Mouse (Mus musculus) Patski (cell line): Measurements from ENCODE around the gene Prkar1b. TPM values are rescaled to one million over a fixed set of nuclear protein-coding genes. Genes with fewer than 3 reads are reported as not detected.
A peak's percentile ranks its signal among the peaks of the same experiment; 100 is the strongest.

Experiments
- ATAC-seq: fragments of 100-300 bp; one replicate; pipeline ENCODE4 v1.8.0; 2021
- CTCF ChIA-PET: fragments of 350-600 bp; sonication (Branson Sonifier 250); formaldehyde crosslinking; loops from one replicate; lab custom pipeline; 2022; ENCODE audit warnings: inconsistent platforms; lab: Charles Lee
- POLR2A ChIA-PET: fragments of 350-600 bp; sonication (Branson Sonifier 250); formaldehyde crosslinking; loops from one replicate; lab custom pipeline; 2022; ENCODE audit warnings: antibody characterized with exemption, inconsistent platforms; lab: Charles Lee
- DNase-seq: peaks from one replicate; pipeline ENCODE4 v3.0.0-alpha.2; 2011; ENCODE audit warnings: low read depth, low spot score
- H3K27me3 ChIP-seq: fragments of 371-371 bp; one replicate; pipeline ENCODE4 v1.5.1; 2021
- CTCF ChIP-seq: fragments of 100-300 bp; IDR thresholded peaks from one replicate; pipeline ENCODE4 v1.5.1; 2021
- in situ Hi-C: fragments of 300-500 bp; cut with MboI; formaldehyde crosslinking; loops from 3 replicates; pipeline ENCODE4 v1.11.1; 2018; ENCODE audit warnings: low pct_unique_long_range_greater_than_20kb, mixed read lengths
- polyA plus RNA-seq: library from polyadenylated mRNA; unstranded; gene quantifications from one replicate; pipeline ENCODE4 v1.2.3, GENCODE M21; 2021

Prkar1b gene
- polyA plus RNA-seq, 1 experiment from 2014 or later: 0.55 TPM

GRCm38 (mm10) chr5:139088173-139088572 lies 61.6 kb downstream of the Prkar1b start:
- ChIA-PET POLR2A (no interaction called here), CTCF (interaction anchor here (1.1 to 1.9 kb wide), 2 partner anchors 12 to 240 kb away, joined by 3 to 6 read pairs; no protein-coding TSS in a partner anchor)
- no peaks in the 10 kb centered on the region for H3K27me3 ChIP-seq
- ATAC-seq: no peak
- TF ChIP-seq CTCF: peak; percentile 60
- in situ Hi-C loops: loop anchor here (5.0 kb wide), 1 partner anchor 231 kb away; no protein-coding TSS in a partner anchor
- no peak for DNase-seq

DNA sequence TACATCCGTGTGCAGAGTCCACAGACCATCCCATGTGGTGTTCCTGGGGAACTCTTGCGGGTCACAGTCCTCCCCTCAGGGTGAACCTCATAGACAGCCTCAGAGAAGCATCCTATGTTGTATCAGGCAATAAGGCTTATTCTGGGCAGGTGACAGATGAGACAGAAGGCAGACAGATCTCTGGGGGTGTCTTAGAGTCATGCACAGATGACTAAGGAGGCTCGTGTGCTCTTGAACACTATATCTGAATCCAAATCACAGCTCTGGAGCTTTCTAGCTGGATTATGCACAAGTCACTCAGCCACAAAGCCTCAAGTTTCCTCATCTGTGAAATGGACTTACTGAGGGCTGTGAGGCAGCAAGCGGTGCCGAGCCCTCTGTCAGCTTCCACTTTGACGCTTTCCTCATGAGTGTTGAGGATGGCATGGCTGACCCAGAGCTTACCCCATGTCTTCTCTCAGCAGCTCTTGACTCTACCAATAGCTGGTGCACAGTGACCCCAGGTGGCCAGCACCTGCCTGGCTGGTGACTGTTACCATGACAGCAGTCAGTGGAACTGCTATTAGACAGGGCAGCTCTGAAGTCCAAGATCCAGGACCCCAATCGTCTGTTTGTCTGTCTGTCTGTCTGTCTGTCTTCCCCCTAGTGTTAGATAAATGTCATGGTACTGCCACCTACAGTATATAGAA lies 64.8 kb downstream of the Prkar1b start:
- CTCF ChIA-PET: interaction anchor here (0.8 to 2.7 kb wide), 11 partner anchors 9 to 241 kb away, joined by 3 to 21 read pairs (median 5); no protein-coding TSS in a partner anchor
- ATAC-seq (peak; percentile 73), DNase-seq (no peak)
- in situ Hi-C loops: loop anchor here (5.0 kb wide), 1 partner anchor 228 kb away; no protein-coding TSS in a partner anchor
- peak; percentile 96 for TF ChIP-seq CTCF
- POLR2A ChIA-PET: no interaction called here
- no peaks in the 10 kb centered on the region for H3K27me3 ChIP-seq

- POLR2A ChIA-PET: no interaction called here
- TF ChIP-seq CTCF: no peak
- in situ Hi-C loops: no loop called here
- no peaks in the 10 kb centered on the region for H3K27me3 ChIP-seq
- ATAC-seq (no peak), DNase-seq (no peak)
- CTCF ChIA-PET: interaction anchor here (1.2 to 2.7 kb wide), 7 partner anchors 8 to 240 kb away, joined by 4 to 21 read pairs (median 6); no protein-coding TSS in a partner anchor
These were observed 65.5 kb downstream of the Prkar1b start for GRCm38 (mm10) chr5:139084302-139084701.

DNA sequence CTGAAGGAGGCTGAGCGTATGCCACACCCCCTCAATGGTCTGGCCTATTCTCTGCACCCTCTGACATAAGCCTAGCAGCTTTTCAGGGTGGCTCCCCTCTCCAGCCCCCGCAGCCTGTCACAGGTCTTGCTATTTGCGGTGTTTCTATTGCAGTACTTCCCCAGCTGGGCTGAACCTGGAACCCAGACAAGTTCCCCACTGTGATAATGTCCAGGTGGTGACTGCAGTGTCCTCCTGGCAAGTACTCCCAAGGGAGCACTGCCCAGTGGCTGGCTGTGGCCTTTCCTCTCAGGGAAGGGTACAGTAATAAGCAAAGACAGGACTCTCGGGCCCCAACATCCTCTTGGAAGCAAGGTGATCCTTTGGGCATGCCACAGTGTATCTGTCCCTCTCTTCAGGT lies 66.0 kb downstream of the Prkar1b start:
- ATAC-seq: no peak
- in situ Hi-C loops: no loop called here
- ChIA-PET POLR2A (interaction anchor here (1.1 to 1.7 kb wide), 2 partner anchors 86 to 236 kb away, joined by 3 read pairs; no protein-coding TSS in a partner anchor), CTCF (interaction anchor here (1.2 to 2.1 kb wide), 5 partner anchors 74 to 239 kb away, joined by 4 to 21 read pairs (median 6); no protein-coding TSS in a partner anchor)
- no peaks in the 10 kb centered on the region for H3K27me3 ChIP-seq
- TF ChIP-seq CTCF: no peak
- no peak for DNase-seq

- no peak for ATAC-seq
- CTCF ChIA-PET: interaction anchor here (0.6 kb wide), 1 partner anchor 90 kb away, joined by 3 read pairs; no protein-coding TSS in a partner anchor
- DNase-seq: no peak
- no peak for TF ChIP-seq CTCF
- no peaks in the 10 kb centered on the region for H3K27me3 ChIP-seq
- in situ Hi-C loops: no loop called here
- POLR2A ChIA-PET: no interaction called here
These were observed 68.4 kb downstream of the Prkar1b start for GRCm38 (mm10) chr5:139081370-139081769.

DNA sequence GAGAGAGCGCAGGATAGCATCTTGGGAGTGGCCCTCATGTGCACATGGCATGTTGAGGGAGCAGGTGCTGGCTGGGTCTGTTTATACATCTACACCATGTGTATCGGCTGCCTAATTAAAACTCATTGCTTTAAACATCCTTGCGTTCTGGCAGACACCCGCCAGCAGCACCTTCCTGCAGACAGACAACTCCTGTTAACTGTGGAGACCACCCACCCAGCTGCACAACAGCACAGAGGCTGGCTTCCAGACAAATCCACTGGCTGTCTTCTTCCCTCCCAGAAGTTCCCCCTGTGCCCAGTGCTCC lies 71.7 kb downstream of the Prkar1b start:
- ATAC-seq: no peak

DNA sequence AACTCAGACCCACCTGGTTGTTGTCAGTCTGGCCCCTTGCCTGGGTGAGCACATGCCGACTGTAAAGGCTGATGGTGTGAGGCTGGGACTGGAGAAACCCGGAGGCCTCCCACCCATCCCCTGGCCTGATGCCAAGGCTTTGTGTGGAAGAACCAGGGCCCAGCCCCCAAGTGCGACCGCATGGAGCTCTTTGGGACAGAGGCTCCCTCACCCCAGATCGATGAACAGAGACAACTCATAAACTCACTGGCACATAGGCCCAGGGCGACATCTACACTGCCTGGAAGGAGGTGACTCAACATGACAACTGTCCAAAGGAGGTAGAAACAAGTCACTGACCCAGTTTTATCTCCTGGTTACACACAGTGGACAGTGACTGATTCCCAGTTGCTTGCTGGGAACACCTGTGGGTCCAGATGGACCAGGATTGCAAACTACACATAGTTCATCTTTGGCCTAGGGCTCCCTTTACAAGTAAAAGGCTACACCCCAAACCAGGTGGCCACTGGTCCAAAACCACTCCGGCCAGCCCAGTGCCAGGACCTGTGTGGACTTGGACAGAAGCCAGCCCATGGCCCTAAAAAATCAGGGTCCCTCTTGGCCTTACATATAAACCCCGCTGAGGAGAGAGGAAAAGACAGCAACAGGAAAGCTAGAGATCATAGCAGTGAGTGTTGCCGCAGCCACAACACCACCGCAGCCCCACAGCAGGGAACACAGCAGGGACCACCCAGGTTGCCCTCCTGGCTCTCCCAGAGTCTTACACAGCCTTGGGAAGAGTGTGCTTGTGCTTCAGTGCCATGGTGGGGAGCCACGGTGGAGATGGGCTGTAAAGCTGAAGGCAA lies 72.3 kb downstream of the Prkar1b start:
- in situ Hi-C loops: loop anchor here (5.0 kb wide), 1 partner anchor 100 kb away; no protein-coding TSS in a partner anchor
- no peak for TF ChIP-seq CTCF
- no peak for ATAC-seq
- POLR2A ChIA-PET: no interaction called here
- no peak for DNase-seq
- H3K27me3 ChIP-seq: no peaks in the 10 kb centered on the region
- CTCF ChIA-PET: interaction anchor here (2.2 kb wide), 1 partner anchor 64 kb away, joined by 6 read pairs; no protein-coding TSS in a partner anchor

More for the DNA sequence above, 71.7 kb downstream of the Prkar1b start:
- ChIA-PET CTCF (interaction anchor here (2.2 kb wide), 1 partner anchor 64 kb away, joined by 6 read pairs; no protein-coding TSS in a partner anchor), POLR2A (no interaction called here)
- DNase-seq: no peak
- in situ Hi-C loops: loop anchor here (5.0 kb wide), 1 partner anchor 99 kb away; no protein-coding TSS in a partner anchor
- H3K27me3 ChIP-seq: no peaks in the 10 kb centered on the region
- no peak for TF ChIP-seq CTCF

- H3K27me3 ChIP-seq: no peaks in the 10 kb centered on the region
- in situ Hi-C loops: loop anchor here (5.0 kb wide), 1 partner anchor 101 kb away; no protein-coding TSS in a partner anchor
- DNase-seq: no peak
These were observed 73.4 kb downstream of the Prkar1b start for GRCm38 (mm10) chr5:139076450-139076849.

GRCm38 (mm10) chr5:139075791-139076190 lies 74.0 kb downstream of the Prkar1b start:
- in situ Hi-C loops: loop anchor here (5.0 kb wide), 1 partner anchor 102 kb away; no protein-coding TSS in a partner anchor

More at GRCm38 (mm10) chr5:139076450-139076849, 73.4 kb downstream of the Prkar1b start:
- CTCF ChIA-PET: interaction anchor here (1.1 to 2.2 kb wide), 6 partner anchors 9 to 219 kb away, joined by 3 to 6 read pairs (median 5); no protein-coding TSS in a partner anchor
- no peak for TF ChIP-seq CTCF
- ATAC-seq: no peak
- POLR2A ChIA-PET: interaction anchor here (1.1 to 1.7 kb wide), 2 partner anchors 78 to 81 kb away, joined by 4 to 6 read pairs; no protein-coding TSS in a partner anchor

DNA sequence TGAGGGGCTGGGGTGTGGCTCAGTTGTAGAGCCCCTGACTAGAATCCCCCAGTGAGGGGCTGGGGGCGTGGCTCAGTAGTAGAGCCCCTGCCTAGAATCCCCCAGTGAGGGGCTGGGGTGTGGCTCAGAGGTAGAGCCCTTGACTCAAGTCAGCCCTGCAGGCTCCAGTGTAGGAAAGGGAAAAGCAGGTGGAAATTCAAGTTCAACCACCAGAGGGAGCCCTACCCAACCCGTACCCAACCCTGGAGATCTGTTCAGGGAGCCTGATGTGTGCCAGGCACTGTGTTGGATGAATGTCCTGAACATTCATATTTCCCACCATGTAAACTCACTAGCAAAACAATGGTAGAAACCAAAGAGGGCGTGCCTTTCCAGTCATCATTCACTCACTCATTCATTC lies 74.7 kb downstream of the Prkar1b start:
- TF ChIP-seq CTCF: peak; percentile 70
- no peak for DNase-seq

More at GRCm38 (mm10) chr5:139075791-139076190, 74.0 kb downstream of the Prkar1b start:
- POLR2A ChIA-PET: interaction anchor here (1.1 to 1.7 kb wide), 2 partner anchors 77 to 80 kb away, joined by 4 to 6 read pairs; no protein-coding TSS in a partner anchor
- no peak for DNase-seq
- no peak for TF ChIP-seq CTCF
- no peak for ATAC-seq
- CTCF ChIA-PET: interaction anchor here (1.1 to 2.2 kb wide), 6 partner anchors 9 to 219 kb away, joined by 3 to 6 read pairs (median 5); no protein-coding TSS in a partner anchor
- H3K27me3 ChIP-seq: no peaks in the 10 kb centered on the region

More for the DNA sequence above, 74.7 kb downstream of the Prkar1b start:
- no peak for ATAC-seq
- ChIA-PET CTCF (no interaction called here), POLR2A (interaction anchor here (1.7 kb wide), 1 partner anchor 80 kb away, joined by 6 read pairs; no protein-coding TSS in a partner anchor)
- H3K27me3 ChIP-seq: no peaks in the 10 kb centered on the region
- in situ Hi-C loops: loop anchor here (5.0 kb wide), 1 partner anchor 102 kb away; no protein-coding TSS in a partner anchor
